Mouse (Mus musculus): ENCODE measurements around the gene Ankrd31.
A peak's percentile ranks its signal among the peaks of the same experiment; 100 is the strongest.
"Not testable (repeated sequence)": the region's sequence is repeated elsewhere in the genome, so short reads cannot be mapped to it uniquely, and the experiment has no call there.

Gene Ankrd31

DNA sequence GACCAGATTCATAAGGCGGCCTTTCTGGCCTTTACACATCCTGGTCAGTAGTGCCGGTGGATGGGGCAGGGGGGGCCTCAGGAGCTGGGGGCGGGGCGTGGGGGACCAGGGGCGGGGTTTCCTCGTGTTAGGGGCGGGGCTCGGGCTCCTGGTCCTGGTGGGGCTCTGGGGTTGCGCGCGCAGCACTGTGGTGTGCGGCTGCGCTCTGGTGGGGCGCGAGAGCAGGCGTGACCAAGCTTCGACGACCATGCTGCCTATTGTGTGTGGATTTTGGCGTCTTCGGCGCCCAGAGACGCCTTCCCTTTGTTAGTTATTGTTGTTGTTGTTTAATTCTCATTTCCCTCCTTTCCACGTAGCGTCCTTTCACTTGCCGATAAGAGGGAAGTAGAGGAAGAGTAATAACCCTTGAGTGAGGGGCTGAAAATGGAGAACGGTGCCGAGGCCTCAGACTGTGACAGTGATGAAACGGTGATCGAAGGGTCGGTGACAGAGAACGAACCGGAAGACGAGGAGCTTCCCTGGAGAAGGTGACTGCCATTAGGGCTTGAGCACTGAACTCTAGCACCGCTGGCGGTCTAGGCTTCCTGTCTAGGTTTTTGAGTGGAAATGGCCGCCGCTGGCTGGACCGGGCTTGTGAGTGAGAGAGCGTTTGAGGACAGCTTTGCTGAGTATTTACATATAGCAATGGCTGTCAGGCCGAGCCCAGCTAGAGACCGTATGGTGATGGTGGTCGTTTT is at the start of gene Ankrd31:
TSS of gene Ankrd31 (plus strand) at position 164 of the 737 bp plus-strand sequence.
- no peak for DNase-seq

DNA sequence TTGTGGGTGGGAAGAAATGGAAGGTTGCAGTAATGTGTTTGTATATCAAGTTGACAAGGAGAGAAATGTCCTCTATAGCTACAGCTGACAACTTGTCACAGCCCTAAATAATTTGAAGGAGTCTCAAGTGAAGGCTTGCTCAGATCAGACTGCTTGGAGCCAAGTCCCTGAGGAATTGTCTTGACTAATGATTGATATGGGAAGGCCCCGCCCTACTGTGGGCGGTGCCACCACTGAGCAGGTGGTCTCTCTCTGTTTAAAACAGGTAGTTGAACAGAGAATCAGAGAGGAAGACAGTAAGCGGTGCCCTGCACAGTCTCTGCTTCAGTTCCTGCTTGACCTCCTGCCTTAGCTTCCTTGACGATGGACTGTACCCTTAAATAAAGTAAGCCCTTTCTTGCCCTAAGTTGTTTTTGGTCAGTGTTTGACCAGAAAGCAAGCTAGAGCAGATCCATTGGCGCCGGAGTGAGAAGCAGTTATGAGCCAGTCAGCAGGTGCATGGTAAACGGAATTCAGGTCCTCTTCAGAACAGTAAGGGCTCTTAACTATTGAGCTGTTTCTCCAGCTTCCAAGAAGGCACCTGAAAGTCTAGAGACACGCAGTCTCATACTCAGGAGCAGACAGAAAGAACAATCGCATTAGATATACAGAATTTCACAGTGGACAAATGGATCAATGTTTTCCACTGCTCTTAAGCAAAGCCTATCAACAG is 45.3 kb upstream of the Ankrd31 start:
- DNase-seq: no peak

DNA sequence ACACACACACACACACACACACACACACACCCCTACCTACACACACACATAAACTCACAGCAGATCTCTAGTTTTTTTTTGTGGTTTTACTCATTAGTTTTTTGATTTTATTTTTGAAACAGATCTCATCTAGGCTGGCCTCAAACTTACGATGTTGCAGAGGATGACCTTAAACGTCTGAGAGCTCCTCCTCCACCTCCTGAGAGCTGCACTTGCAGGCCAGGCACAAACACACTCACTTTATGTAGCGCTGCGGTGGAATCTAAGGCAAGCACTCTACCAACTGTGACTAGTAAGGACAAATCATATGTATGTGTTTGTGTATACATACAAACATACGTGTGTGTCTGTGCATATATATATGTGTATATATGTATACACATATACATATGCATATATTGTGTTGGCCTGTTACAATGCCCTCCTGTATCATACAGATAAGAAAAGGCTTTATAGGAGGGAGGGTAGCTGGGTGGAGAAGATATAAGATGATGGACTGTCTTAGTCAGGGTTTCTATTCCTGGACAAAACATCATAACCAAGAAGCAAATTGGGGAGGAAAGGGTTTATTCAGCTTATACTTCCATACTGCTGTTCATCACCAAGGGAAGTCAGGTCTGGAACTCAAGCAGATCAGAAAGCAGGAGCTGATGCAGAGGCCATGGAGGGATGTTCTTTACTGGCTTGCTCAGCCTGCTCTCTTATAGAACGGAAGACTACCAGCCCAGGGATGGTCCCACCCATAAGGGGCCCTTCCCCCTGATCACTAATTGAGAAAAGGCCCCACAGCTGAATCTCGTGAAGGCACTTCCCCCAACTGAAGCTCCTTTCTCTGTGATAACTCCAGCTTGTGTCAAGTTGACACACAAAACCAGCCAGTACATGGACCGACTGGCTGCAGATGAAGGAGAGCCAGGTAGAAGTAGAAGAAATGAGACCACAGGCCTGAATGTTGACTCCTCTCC is 38.5 kb upstream of the Ankrd31 start:
- DNase-seq: no peak

DNA sequence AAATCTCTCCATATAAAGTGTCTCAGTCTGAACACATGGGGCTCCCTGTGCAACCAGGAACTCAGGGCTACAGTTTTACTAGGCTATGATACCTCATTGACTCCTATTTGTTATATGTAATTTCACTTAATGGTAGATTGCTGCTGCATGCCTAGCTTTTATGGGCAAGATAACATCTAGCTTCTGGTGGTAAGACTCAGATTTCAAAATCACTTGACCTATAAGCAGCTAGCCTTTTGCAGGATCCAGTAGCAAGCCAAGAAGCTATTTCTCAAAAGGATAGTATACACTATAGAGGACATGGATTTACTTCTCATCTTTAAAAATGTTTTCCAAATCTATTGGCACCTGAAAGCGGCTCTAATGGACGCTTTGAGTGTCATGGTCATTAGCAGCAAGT is 31.8 kb upstream of the Ankrd31 start:
- DNase-seq: no peak

DNA sequence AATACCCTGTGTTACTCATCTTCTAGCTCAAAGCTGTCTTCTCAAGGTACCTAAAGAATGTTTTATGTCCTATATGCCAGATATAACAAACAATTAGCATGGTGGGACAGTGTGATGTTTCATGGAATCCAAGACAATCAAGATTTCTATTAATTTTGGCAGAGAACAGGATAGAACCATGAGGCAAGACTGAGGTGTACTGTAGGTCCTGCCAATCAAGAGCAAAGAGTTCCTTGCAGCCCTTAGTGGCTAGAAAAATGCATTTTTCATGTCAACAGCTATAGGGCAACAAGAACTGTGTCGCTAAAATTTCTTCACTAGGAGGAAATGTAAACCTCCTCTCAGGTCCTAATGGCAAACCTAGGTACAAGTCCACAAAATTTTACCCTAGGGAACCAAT is 30.3 kb upstream of the Ankrd31 start:
- DNase-seq: no peak

DNA sequence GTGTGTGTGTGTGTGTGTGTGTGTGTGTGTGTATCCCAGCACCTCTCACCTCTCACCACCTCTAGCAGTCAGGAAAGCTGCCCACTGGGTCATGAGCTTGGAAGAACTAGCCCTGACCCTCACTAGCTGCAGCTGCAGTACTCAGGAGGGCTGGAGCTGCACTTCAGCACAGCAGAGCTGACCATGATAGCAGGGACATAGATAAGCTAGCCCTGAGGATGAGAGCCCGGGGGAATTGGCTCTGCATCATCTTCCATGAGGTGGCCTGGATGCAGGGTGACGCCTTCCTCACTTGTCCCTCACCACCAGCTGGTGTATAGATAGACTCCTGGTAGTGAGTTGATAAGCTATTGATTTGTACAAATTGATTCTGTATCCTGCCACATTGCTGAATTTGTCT is 28.1 kb upstream of the Ankrd31 start:
- no peak for DNase-seq

DNA sequence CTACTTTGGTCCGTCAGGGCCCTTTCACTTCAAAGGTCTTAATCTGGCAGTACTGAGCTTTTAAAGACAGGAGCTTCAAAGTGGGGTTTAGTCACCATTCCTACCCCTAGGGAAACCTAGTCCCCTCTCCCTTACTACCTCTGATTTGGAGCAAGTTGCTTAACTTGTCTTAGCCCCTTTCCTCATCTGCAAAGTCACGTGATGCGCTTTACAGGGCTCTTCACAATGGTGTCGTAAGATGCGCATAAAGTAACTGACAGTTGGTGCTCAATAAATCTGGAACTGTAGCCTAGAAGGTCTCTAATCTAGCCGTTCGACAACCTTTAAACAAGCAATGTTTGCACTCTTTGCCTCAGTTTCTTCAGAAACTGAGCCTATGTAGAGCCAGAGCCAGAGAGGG is 19.8 kb upstream of the Ankrd31 start:
- no peak for DNase-seq

DNA sequence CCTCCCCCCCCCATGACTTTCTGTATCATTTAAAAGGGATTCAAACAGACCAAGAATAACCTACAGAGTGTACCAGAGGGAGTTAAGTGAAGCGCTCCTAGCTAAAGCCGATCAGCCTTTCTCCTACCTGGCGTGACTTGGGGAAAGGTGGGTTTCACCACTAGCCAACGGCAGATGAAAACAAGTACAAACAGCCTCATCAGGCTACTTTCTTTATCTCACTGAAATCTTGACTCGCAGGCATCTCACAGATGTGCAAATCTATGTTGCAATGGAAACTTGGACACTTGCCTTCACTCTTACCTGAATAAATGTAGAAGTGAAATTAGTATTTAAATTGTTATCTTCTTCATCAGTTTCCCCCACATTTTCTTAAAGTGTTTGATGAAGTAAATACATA is 18.9 kb upstream of the Ankrd31 start:
- no peak for DNase-seq

DNA sequence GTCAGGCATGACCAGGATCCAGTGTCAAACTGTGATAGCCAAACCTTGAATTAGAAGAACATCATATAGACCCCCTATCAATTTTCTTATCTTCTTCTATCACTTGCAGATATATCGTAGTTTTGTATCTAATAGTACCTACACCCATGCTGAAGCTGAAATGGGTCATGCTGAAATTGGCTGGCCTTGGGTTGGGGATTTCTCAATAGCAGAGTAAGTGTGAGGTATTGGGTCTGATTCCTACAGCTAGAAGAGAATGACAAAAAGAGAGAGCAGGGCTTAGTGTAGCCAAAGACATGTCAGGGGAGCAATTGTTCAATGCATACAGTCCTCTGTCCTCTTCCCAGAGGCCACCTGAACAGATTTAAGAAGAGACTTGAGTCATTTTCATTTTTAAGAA is 18.0 kb upstream of the Ankrd31 start:
- DNase-seq: no peak

DNA sequence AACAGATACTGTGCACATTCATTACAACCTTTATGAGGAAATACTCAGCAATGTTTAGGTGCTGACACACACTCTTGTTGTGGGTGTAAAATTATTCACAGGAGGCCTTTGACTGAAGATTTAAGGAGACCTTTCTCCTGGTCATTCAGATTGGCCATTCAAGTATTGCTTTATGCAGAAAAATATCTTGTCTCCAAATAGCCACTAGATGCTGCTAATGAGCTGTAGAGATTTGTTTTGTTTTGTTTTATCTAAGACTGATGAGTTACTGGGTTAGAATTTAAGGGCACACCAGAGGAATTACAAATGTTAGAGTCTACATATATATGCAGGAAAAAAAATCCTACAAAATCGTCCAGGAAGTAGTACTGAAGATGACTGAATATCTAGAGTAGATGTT is 12.9 kb upstream of the Ankrd31 start:
- DNase-seq: no peak

DNA sequence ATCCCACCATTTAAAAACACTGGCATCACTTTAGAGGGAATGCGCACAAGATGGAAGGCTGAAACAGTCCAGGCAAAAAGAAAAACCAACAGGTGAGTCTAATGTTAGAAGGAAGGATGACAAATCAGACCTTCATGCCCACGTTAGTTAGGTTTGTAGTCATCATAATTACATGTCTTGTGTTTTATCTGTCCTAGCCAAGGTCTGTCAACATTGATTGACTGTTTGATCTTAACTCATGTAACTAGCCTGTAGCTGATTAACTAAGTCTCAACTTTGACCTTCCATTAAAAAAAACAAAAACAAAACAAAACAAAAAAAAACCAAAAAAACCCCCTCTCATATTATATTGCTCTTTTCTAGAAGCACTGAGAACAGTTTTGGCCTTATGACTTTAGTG is 7.9 kb upstream of the Ankrd31 start:
- DNase-seq: no peak

DNA sequence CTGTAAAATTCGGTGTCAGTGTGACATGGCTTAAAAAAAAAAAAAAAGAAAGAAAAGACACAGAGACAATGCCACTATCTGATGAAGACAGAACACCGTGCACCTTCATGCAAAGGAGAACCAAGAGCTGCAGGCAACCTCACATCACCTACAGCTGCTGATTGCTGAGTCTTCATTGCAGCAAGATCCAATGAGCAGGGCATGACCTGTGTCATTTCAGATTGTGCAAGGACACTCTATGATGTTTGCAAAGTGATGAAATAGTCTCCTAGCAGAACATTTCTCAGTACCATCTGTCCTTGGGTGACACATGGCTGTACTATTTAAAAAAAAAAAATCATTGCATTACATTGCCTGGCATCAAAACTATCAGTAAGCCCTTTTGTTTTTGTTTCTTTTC is 5.2 kb upstream of the Ankrd31 start:
- DNase-seq: no peak

DNA sequence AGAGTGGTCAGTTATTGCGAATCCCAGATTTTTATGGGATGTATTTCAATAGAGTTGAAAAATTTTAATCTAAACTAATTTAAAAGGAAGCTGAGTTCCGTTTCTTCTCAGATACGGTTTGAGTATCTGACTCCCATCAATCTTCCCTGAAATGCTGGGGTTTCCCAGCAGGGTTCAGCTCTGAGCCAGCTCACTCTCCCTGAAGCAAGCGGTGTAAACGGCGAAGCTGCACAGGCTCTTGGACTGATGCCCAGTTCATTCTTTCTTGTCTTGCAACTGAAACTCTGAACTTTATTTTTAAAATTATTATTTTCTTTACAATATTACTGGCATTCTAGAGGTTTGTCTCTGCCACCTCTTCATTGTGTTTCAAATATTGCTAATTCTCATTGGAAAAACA is 2.0 kb upstream of the Ankrd31 start:
- DNase-seq: peak in 1 of 2 experiments; percentile 18

DNA sequence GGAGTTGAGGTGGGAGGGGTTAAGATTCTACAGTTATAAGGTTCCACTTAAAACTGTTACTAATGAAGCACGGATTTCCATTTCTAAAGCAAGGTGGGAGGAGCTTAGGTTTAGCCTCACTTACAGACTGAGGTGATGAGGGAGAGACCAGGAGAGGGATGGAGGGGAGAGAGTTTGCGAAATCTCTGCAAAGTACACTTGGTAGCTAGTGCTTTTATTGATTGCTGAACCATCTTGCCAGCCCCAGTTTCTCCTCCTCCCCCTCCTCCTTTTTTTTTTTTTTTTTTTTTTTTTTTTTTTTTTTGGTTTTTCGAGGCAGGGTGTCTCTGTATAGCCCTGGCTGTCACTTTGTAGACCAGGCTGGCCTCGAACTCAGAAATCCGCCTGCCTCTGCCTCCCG is 1.8 kb downstream of the Ankrd31 start:
- no peak for DNase-seq

DNA sequence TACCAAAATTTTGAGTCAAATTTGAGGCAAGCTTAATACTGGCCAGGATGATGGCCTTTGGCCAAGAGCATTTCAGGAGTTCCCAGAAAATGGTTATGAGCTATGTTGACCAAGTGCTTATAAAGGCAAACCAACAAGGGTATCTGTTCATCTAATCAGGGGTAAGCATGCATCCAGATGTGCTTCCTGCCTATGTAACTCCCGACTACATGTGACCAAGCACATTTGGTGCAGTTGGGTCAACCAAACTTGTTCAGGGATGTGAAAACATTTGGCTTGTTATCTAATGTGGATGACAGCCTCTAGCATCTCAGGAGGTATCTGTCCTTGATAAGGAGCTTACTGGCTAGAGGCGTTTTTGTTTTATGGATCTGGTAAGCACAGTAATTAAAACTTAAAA is 12.8 kb downstream of the Ankrd31 start:
- no peak for DNase-seq

DNA sequence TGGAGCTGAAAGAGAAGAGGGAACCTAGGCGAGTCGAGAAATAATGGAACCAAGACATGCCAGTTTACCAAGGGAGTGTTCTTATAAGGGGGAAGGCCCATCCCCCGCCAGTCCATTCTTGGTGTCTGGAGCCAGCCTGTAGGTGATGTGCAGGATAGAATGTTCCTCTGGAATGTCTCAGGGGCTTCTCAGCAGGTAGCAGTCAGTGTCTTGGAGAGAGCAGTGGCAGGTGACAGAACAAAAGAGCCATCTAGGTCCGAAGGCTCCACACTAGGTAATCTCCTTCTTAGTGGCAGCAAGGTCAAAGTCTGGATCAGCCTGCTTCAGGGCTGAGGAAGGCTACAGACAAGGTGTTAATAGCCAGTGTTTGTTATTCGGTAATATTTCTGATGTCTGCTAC is 38.0 kb downstream of the Ankrd31 start:
- DNase-seq: not testable (repeated sequence)

DNA sequence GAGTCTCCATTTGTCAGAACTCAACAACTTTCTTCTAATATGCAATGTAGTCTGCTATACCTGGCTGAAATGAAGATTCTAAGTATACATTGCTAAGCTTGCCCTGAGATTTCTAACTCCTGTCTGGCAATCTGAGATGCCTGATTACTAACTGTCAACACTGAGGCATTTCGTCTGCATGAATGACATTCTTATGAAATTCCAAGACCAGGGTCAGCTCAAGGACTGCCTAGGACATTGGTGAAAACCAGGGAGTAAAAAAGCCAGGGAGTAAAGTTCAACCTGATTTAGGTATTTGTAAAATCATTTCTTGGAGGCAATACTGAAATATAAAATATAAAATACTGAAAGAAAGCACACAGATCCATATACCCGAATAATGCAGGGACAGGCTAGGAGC is 45.4 kb downstream of the Ankrd31 start:
- peak in 1 of 2 experiments; percentile 26 for DNase-seq

DNA sequence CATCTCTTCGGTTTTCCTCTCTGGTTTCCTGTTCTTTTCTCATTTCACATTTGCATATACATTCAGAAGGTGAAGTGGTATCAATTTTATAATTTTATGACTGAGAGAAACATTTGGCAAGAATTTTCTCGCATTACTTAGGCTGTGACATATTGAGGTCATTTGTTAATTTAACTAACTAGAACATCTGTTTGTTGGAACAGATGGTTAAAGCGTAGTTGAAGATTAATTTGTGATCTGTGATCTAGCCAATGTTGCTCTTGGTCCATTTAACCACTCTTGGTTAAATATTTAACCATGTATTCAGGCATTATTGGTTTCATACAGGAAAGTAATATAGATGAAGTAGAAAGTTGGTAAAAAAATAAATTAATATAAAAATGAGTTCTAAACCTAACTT is 47.2 kb downstream of the Ankrd31 start:
- peak in 1 of 2 experiments; percentile 24 for DNase-seq

DNA sequence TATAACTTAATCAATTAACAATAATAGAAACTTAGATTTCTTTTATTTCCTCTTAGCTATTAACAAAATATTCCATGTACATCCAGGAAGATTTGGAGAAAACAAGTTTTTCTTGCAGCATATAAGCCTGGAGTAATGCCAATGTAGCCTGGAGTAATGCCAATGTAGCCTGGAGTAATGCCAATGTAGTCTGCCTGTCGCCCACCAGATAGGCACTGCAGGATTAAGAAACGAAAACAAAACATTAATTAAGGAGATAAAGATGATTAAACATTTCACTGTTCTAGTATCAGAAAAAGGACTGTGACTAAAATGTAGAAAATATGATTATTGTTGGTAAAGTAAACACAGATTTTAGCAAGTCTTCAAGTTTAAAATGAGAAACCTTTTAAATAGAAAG is 49.4 kb downstream of the Ankrd31 start:
- peak in 1 of 2 experiments; percentile 4 for DNase-seq

DNA sequence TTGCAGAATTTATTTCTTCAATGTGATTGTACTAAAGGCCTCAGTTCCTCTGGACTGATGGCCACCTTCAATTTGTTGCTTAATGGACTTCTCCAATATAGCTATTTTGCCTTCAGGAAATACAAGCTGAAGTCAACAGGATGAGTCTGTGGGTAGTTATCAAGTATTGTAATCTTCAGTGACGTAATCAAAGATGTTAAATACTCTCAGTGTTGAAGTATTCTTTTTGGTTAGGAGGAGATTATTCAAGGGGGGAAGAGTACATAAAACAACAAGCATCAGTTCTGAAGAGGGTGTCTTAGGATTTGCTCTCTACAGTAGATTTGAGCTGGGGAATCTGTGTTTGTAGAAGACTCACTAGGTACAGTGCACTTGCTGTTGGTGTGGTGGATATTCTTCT is 101.7 kb downstream of the Ankrd31 start:
- DNase-seq: no peak

DNA sequence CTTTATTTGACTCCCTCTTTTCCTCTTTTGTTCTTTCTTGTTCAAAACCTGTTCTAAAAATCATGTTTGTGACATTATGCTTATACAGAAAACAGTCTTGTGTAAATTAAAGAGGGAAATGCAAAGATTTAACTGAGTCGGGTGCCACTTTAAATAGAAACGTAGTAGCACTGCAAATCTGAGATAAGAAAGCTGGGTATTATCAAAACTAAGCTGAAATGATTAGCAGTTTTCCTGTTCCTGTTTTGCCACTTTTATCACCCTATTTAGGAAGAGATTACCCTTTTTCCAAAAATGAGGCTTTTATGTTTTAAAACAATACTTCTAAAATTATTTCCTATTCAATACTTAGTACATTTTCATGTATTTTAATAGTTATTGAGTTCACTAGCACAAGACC is 104.1 kb downstream of the Ankrd31 start:
- no peak for DNase-seq

DNA sequence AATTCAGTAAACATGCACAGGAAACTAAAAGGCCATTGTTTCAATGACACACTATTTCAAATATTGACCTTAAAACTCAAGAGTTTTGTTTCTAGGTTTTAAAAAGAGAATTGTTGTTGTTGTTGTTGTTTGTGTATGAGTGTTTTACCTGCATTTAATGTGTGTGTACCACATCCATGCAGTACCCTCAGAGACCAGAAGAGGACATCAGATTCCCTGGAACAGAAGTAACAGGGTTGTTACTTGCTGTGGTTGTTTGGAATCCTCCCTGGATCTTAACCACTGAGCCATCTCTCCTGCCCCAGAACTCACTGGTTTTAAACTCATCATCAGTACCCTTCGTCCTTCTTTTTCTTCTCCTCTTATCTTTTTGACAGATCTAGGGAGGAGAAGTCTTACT is 105.2 kb downstream of the Ankrd31 start:
- peak; percentile 16 to 35 for DNase-seq

DNA sequence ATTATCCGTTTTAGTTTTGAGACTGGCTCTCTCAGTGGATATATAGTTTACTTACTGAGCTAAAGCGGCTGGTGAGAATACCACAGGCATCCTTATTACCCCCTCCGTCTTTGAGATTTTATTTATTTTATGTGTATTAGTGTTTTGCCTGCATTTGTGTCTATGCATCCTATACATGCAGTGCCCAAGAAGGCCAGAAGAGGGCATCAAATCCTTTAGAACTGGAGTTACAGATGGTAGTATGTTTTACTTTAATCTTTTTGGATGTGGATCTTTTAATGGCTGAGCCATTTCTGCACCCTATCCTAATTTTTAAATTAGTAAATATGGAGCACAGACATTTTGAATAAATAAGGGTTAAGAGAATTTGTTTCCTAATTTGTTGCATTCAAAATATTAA is 107.1 kb downstream of the Ankrd31 start:
- DNase-seq: peak; percentile 60 to 88

Measured in kidney, postnatal 36 days (tissue).